In genomic region chr12:104245092-104245491, GRCm38 (mm10) we compare ENCODE assay signal across 12 mouse cellular contexts. TPM values are rescaled to one million over a fixed set of nuclear protein-coding genes. Genes with fewer than 3 reads are reported as not detected.
DNase-seq lines count a peak whose midpoint lies in the region; ATAC-seq and TF ChIP-seq lines count a peak whose summit lies in the region.
"Had no signal": no experiment of that assay in that cellular context is flagged by ENCODE, and none has a peak within 500 bp of the region (broad histone marks: within the 10 kb centered on the region; RNA-seq: fewer than 3 reads in every experiment).

No protein-coding gene starts in this region.

- no peak overlapping the region for H3K9ac ChIP-seq in heart, adult 2 months (ENCODE audit: low read depth, low read length)
- no peak overlapping the region for H3K9ac ChIP-seq in midbrain, embryonic 15.5 days
- no peak overlapping the region for H3K9ac ChIP-seq in midbrain, embryonic 13.5 days (replicated peaks)
- H3K9ac ChIP-seq in heart, embryonic 12.5 days: no peak overlapping the region

- intact Hi-C loops in heart, adult 2 months (cut with DNase I): no loop called here

- H3K36me3 ChIP-seq in heart, adult 2 months (ENCODE audit: control insufficient read depth, insufficient read depth, low read length): no peaks in the 10 kb centered on the region
- no peaks in the 10 kb centered on the region for H3K36me3 ChIP-seq in midbrain, embryonic 15.5 days (replicated peaks)
- H3K36me3 ChIP-seq in midbrain, embryonic 13.5 days: no peaks in the 10 kb centered on the region
- no peaks in the 10 kb centered on the region for H3K36me3 ChIP-seq in heart, embryonic 12.5 days

- H3K4me2 ChIP-seq in midbrain, embryonic 15.5 days: no peak overlapping the region
- no peak overlapping the region for H3K4me2 ChIP-seq in midbrain, embryonic 13.5 days (replicated peaks)
- no peak overlapping the region for H3K4me2 ChIP-seq in heart, embryonic 12.5 days

- H3K4me3 ChIP-seq in heart, adult 2 months: no peak overlapping the region
- no peak overlapping the region for H3K4me3 ChIP-seq in midbrain, embryonic 15.5 days
- H3K4me3 ChIP-seq in midbrain, embryonic 13.5 days (replicated peaks): no peak overlapping the region
- H3K4me3 ChIP-seq in heart, embryonic 12.5 days: no peak overlapping the region

- H3K9me3 ChIP-seq in midbrain, embryonic 15.5 days: no peaks in the 10 kb centered on the region
- H3K9me3 ChIP-seq in midbrain, embryonic 13.5 days: no peaks in the 10 kb centered on the region
- H3K9me3 ChIP-seq in heart, embryonic 12.5 days (replicated peaks): no peaks in the 10 kb centered on the region

- H3K4me1 ChIP-seq in heart, adult 2 months (ENCODE audit: control insufficient read depth, insufficient read depth, low read length): peaks cover 3% of the 10 kb centered on the region
- H3K4me1 ChIP-seq in midbrain, embryonic 15.5 days: peaks cover 12% of the 10 kb centered on the region
- H3K4me1 ChIP-seq in midbrain, embryonic 13.5 days (replicated peaks): peaks cover 18% of the 10 kb centered on the region
- 0 out of 2 replicates have a peak, but pooled peaks cover 2% of the 10 kb centered on the region for H3K4me1 ChIP-seq in heart, embryonic 12.5 days (replicated peaks)

- TF ChIP-seq EP300 in heart, adult 2 months (IDR thresholded peaks at IDR 0.05; ENCODE audit: insufficient read depth, low read depth, low read length): no peak

- no peak for DNase-seq in heart, adult 2 months
- no peak for DNase-seq in heart, adult 11 months
- DNase-seq in induced T-regulatory cell, adult 2 months (ENCODE audit: low read depth): peak; percentile 39
- peak; percentile 56 for DNase-seq in right cerebral cortex, postnatal 14 days
- DNase-seq: thymus, adult 18-20 months had no signal

- TF ChIP-seq POLR2A in heart, adult 2 months (IDR thresholded peaks at IDR 0.05; ENCODE audit: insufficient read depth, low read depth, low read length): no peak

- TF ChIP-seq CTCF in heart, adult 2 months (IDR thresholded peaks at IDR 0.05): peak; percentile 45

- 0 out of 2 replicates have a peak, but pooled peaks have one; percentile 48 for ATAC-seq in midbrain, embryonic 15.5 days (replicated peaks)
- no peak for ATAC-seq in midbrain, embryonic 13.5 days
- ATAC-seq in heart, embryonic 12.5 days (ENCODE audit: insufficient number of reproducible peaks, low FRiP score): no peak
- no peak for ATAC-seq in megakaryocyte, adult 5-6 weeks (ENCODE audit: poor library complexity, severe bottlenecking)

- H3K27ac ChIP-seq in heart, adult 2 months: no peak overlapping the region
- no peak overlapping the region for H3K27ac ChIP-seq in midbrain, embryonic 15.5 days
- no peak overlapping the region for H3K27ac ChIP-seq in midbrain, embryonic 13.5 days
- H3K27ac ChIP-seq in heart, embryonic 12.5 days (ENCODE audit: poor library complexity, severe bottlenecking): no peak overlapping the region

- no peaks in the 10 kb centered on the region for H3K27me3 ChIP-seq in heart, adult 2 months (ENCODE audit: control insufficient read depth, insufficient read depth, low read length)
- no peaks in the 10 kb centered on the region for H3K27me3 ChIP-seq in midbrain, embryonic 15.5 days (replicated peaks)
- no peaks in the 10 kb centered on the region for H3K27me3 ChIP-seq in midbrain, embryonic 13.5 days
- no peaks in the 10 kb centered on the region for H3K27me3 ChIP-seq in heart, embryonic 12.5 days (replicated peaks)

- WGBS in heart, adult 2 months: 95% methylated on average over 1 of the region's 1 CpGs
- 66% methylated on average over 1 of the region's 1 CpGs for WGBS in midbrain, embryonic 15.5 days
- 82% methylated on average over 1 of the region's 1 CpGs for WGBS in midbrain, embryonic 13.5 days
- WGBS in heart, embryonic 12.5 days: 74% methylated on average over 1 of the region's 1 CpGs

- H3K79me2 ChIP-seq in heart, adult 2 months (replicated peaks; ENCODE audit: control insufficient read depth, insufficient read depth, low read length): no peaks in the 10 kb centered on the region

RNA-seq across cellular contexts. Expression of gene Serpina3g, which starts 9.0 kb away (rescaled TPM):
- total RNA-seq in heart, adult 2 months (2021): 1 to 10 TPM; 1.1 to 1.6 TPM
- polyA plus RNA-seq in heart, adult 2 months (2012; rRNA removed): 0.59 and 2.0 TPM in 2 replicates
- polyA plus RNA-seq in midbrain, embryonic 15.5 days (2015; fragmentation: Nextera tagmentation; extraction: Ambion mirVana): 0.56 and 0.80 TPM in 2 replicates
- 0.26 and 0.36 TPM in 2 replicates for polyA plus RNA-seq in midbrain, embryonic 13.5 days (2015; fragmentation: Nextera tagmentation; extraction: Ambion mirVana)
- polyA plus RNA-seq in heart, embryonic 12.5 days (2016; fragmentation: Nextera tagmentation; extraction: Ambion mirVana): 1.3 and 1.4 TPM in 2 replicates
- total RNA-seq in megakaryocyte, adult 5-6 weeks (2015): 4.2 and 4.7 TPM in 2 replicates
- 4.9 and 9.7 TPM in 2 replicates for total RNA-seq in megakaryocyte, adult 5-6 weeks (2017)
- total RNA-seq: gastrocnemius, adult 8-10 months had no signal

RNA-seq across cellular contexts. Expression of gene Serpina3i, which starts 17.8 kb away (rescaled TPM):
- under 1 TPM in 1 of 2 experiments, not detected in 1; 0.94 TPM for total RNA-seq in heart, adult 2 months (2021)
- polyA plus RNA-seq in heart, adult 2 months (2012; rRNA removed): 0.10 and 0.12 TPM in 2 replicates
- polyA plus RNA-seq in midbrain, embryonic 15.5 days (2015; fragmentation: Nextera tagmentation; extraction: Ambion mirVana): 0.08 TPM in 1 of 2 replicates, not detected in the other
- not detected in 2 replicates for polyA plus RNA-seq in midbrain, embryonic 13.5 days (2015; fragmentation: Nextera tagmentation; extraction: Ambion mirVana)
- polyA plus RNA-seq in heart, embryonic 12.5 days (2016; fragmentation: Nextera tagmentation; extraction: Ambion mirVana): 0.12 and 0.32 TPM in 2 replicates
- total RNA-seq in megakaryocyte, adult 5-6 weeks (2015): not detected in 2 replicates
- not detected in 2 replicates for total RNA-seq in megakaryocyte, adult 5-6 weeks (2017)
- total RNA-seq: left cerebral cortex, postnatal 36 days had no signal

RNA-seq across cellular contexts. Expression of gene Serpina3f, which starts 30.7 kb away (rescaled TPM):
- under 1 TPM in 1 of 2 experiments, not detected in 1; 0.26 TPM for total RNA-seq in heart, adult 2 months (2021)
- polyA plus RNA-seq in heart, adult 2 months (2012; rRNA removed): 0.04 TPM in 1 of 2 replicates, not detected in the other
- polyA plus RNA-seq in midbrain, embryonic 15.5 days (2015; fragmentation: Nextera tagmentation; extraction: Ambion mirVana): 0.13 and 0.26 TPM in 2 replicates
- polyA plus RNA-seq in midbrain, embryonic 13.5 days (2015; fragmentation: Nextera tagmentation; extraction: Ambion mirVana): 0.07 and 0.13 TPM in 2 replicates
- 0.09 TPM in 1 of 2 replicates, not detected in the other for polyA plus RNA-seq in heart, embryonic 12.5 days (2016; fragmentation: Nextera tagmentation; extraction: Ambion mirVana)
- 1.2 and 1.5 TPM in 2 replicates for total RNA-seq in megakaryocyte, adult 5-6 weeks (2015)
- total RNA-seq in megakaryocyte, adult 5-6 weeks (2017): 0.59 and 0.81 TPM in 2 replicates
- total RNA-seq: gastrocnemius, adult 8-10 months; left cerebral cortex, postnatal 36 days had no signal
- polyA plus RNA-seq: neural tube, embryonic 11.5 days had no signal

Comparison
In these comparisons a context has a peak if more than half of its experiments do, and no peak if none do; other contexts are left out.
1. DNase-seq: peak in induced T-regulatory cell, adult 2 months (single experiment) and right cerebral cortex, postnatal 14 days (single experiment); none in heart, adult 2 months (0 of 2) and heart, adult 11 months (single experiment).